Mouse (Mus musculus): ENCODE data around the gene Spef1. TPM values are rescaled to one million over a fixed set of nuclear protein-coding genes. Genes with fewer than 3 reads are reported as not detected.
A peak's percentile ranks its signal among the peaks of the same experiment; 100 is the strongest.

The Spef1 gene
- total and polyA plus RNA-seq, 2 experiments from 2014 or later: 0.97 to 5.2 TPM

GRCm38 (mm10) chr2:131209969-131210792, 23.1 kb upstream of the Spef1 start:
- no peaks in the 10 kb centered on the region for H3K9me3 ChIP-seq (replicated peaks; ENCODE audit: control insufficient read depth, low read length)
- peak overlapping the region; percentile 61 for H3K4me3 ChIP-seq (ENCODE audit: low read depth, low read length)
- peaks cover 27% of the 10 kb centered on the region for H3K36me3 ChIP-seq (replicated peaks; ENCODE audit: control insufficient read depth, insufficient read depth, low read length)
- H3K27me3 ChIP-seq (ENCODE audit: control insufficient read depth, insufficient read depth, low read length): no peaks in the 10 kb centered on the region
- TF ChIP-seq CTCF (IDR thresholded peaks at IDR 0.05; ENCODE audit: low read depth): peak; percentile 88
- peak; percentile 94 for TF ChIP-seq EP300 (IDR thresholded peaks at IDR 0.05; ENCODE audit: low read depth)
- H3K4me1 ChIP-seq (ENCODE audit: control insufficient read depth, insufficient read depth): peaks cover 37% of the 10 kb centered on the region
- ATAC-seq (ENCODE audit: insufficient read depth, low read depth) (peak; percentile 97), DNase-seq (ENCODE audit: low spot score) (peak; percentile 95)
- H3K27ac ChIP-seq (ENCODE audit: low read depth): peak overlapping the region; percentile 88
- under 1% methylated on average over 50 of the region's 50 CpGs for WGBS
- peak overlapping the region; percentile 74 for H3K9ac ChIP-seq (replicated peaks; ENCODE audit: low read depth, low read length)
- peak overlapping the region; percentile 67 for H3K4me2 ChIP-seq (ENCODE audit: low read depth, low read length)

DNA sequence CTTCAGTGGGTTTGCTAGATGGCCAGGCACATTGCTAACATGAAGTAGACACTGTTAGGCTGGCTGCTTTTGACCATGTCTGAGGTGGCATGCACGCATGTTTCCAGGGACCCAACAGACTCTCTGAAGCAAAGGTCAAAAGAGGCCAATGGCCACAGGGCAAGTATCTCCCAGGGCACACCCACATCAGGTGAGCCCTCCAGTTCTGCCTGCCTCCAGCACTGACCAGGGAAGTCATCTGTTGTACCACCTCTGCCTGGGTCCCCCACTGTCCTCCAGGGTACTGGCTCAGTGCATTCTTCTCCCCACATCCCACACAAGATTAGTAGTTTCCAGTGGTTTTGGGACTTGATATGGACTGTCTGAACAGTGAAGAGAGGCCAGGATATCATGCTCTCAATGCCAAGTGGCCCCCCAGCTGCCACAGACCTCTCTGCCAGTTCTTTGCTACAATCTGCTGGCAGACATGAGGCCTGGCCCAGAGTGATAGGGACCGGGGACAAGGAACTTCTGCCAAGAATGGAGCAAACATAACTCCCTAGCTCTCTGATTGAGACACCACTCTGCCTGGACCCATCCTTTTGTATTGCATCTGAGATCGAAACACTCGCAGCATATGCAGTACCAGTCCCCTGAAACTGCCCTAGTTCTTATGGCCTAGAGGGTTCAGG, 22.2 kb upstream of the Spef1 start:
- peaks cover 21% of the 10 kb centered on the region for H3K36me3 ChIP-seq (replicated peaks; ENCODE audit: control insufficient read depth, insufficient read depth, low read length)
- peak overlapping the region; percentile 61; the same call in 1 of the 2 replicates for H3K4me3 ChIP-seq (ENCODE audit: low read depth, low read length)
- no peaks in the 10 kb centered on the region for H3K9me3 ChIP-seq (replicated peaks; ENCODE audit: control insufficient read depth, low read length)
- H3K27ac ChIP-seq (ENCODE audit: low read depth): peak overlapping the region; percentile 88
- peak overlapping the region; percentile 67 for H3K4me2 ChIP-seq (ENCODE audit: low read depth, low read length)
- no peak for ATAC-seq (ENCODE audit: insufficient read depth, low read depth)
- H3K9ac ChIP-seq (replicated peaks; ENCODE audit: low read depth, low read length): peak overlapping the region; percentile 74; the same call in 1 of the 2 replicates
- no peak for TF ChIP-seq EP300 (IDR thresholded peaks at IDR 0.05; ENCODE audit: low read depth)
- TF ChIP-seq CTCF (IDR thresholded peaks at IDR 0.05; ENCODE audit: low read depth): no peak
- peaks cover 45% of the 10 kb centered on the region for H3K4me1 ChIP-seq (ENCODE audit: control insufficient read depth, insufficient read depth)
- 58% methylated on average over 4 of the region's 4 CpGs for WGBS
- no peak for DNase-seq (ENCODE audit: low spot score)
- H3K27me3 ChIP-seq (ENCODE audit: control insufficient read depth, insufficient read depth, low read length): no peaks in the 10 kb centered on the region

- WGBS: 95% methylated on average over 2 of the region's 2 CpGs
- H3K27ac ChIP-seq (ENCODE audit: low read depth): no peak overlapping the region
- no peak for DNase-seq (ENCODE audit: low spot score)
- H3K9ac ChIP-seq (replicated peaks; ENCODE audit: low read depth, low read length): no peak overlapping the region
- no peaks in the 10 kb centered on the region for H3K9me3 ChIP-seq (replicated peaks; ENCODE audit: control insufficient read depth, low read length)
- no peak overlapping the region for H3K4me3 ChIP-seq (ENCODE audit: low read depth, low read length)
- no peaks in the 10 kb centered on the region for H3K27me3 ChIP-seq (ENCODE audit: control insufficient read depth, insufficient read depth, low read length)
- TF ChIP-seq CTCF (IDR thresholded peaks at IDR 0.05; ENCODE audit: low read depth): no peak
- no peak for TF ChIP-seq EP300 (IDR thresholded peaks at IDR 0.05; ENCODE audit: low read depth)
- peaks cover 44% of the 10 kb centered on the region for H3K4me1 ChIP-seq (ENCODE audit: control insufficient read depth, insufficient read depth)
- peaks cover 11% of the 10 kb centered on the region for H3K36me3 ChIP-seq (replicated peaks; ENCODE audit: control insufficient read depth, insufficient read depth, low read length)
- ATAC-seq (ENCODE audit: insufficient read depth, low read depth): no peak
- no peak overlapping the region for H3K4me2 ChIP-seq (ENCODE audit: low read depth, low read length)
Observed at GRCm38 (mm10) chr2:131208356-131208755, 21.3 kb upstream of the Spef1 start.

- 79% methylated on average over 4 of the region's 4 CpGs for WGBS
- Histone ChIP-seq H3K27ac (ENCODE audit: low read depth) (no peak within 1 kb of the TSS), H3K9ac (replicated peaks; ENCODE audit: low read depth, low read length) (no peak within 1 kb of the TSS), H3K9me3 (replicated peaks; ENCODE audit: control insufficient read depth, low read length) (no peaks in the 10 kb centered on the region), H3K4me1 (ENCODE audit: control insufficient read depth, insufficient read depth) (peaks cover 29% of the 10 kb centered on the region), H3K36me3 (replicated peaks; ENCODE audit: control insufficient read depth, insufficient read depth, low read length) (no peaks in the 10 kb centered on the region), H3K4me3 (ENCODE audit: low read depth, low read length) (no peak within 1 kb of the TSS), H3K4me2 (ENCODE audit: low read depth, low read length) (no peak within 1 kb of the TSS), H3K27me3 (ENCODE audit: control insufficient read depth, insufficient read depth, low read length) (no peaks in the 10 kb centered on the region)
- DNase-seq (ENCODE audit: low spot score) (no peak), ATAC-seq (ENCODE audit: insufficient read depth, low read depth) (no peak)
- TF ChIP-seq EP300 (IDR thresholded peaks at IDR 0.05; ENCODE audit: low read depth) (no peak), CTCF (IDR thresholded peaks at IDR 0.05; ENCODE audit: low read depth) (no peak)
Observed at GRCm38 (mm10) chr2:131206778-131207177, 19.7 kb upstream of the Spef1 start, which contains the start of gene Ap5s1. TSS of gene Ap5s1 (plus strand) at chr2:131207078.

DNA sequence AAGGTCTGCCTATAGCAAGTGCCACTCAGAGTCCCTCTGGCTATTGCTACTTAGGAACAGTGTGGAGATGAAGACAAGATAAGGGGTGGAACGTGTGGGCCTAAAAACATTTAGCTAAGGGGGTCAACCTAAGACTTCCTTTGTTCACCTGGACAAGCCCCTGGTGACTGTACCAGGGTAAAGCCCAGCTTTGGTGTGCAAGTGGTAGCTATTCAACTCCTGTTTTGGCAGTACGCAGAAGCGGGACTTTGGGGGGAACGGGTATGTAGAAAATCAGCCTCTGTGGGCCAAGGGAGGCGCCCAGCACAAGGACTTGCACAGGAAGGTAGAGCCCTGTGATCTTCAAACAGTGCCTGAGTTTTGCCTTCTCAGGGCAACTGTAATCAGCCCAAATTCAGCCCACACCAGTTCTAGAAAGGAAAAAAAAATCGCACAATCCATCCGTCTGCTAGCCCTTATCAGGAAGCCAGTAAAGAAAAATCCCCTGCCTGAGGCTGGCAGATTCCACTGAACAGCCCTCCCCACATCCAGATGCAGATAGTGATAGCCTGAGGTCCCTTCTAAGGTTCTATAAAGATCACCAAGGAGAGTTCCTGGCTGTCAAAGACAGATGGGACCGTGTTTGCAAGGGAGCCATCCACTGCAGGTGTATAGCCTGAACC, 18.6 kb upstream of the Spef1 start:
- no peak for TF ChIP-seq CTCF (IDR thresholded peaks at IDR 0.05; ENCODE audit: low read depth)
- ATAC-seq (ENCODE audit: insufficient read depth, low read depth) (no peak), DNase-seq (ENCODE audit: low spot score) (no peak)
- H3K36me3 ChIP-seq (replicated peaks; ENCODE audit: control insufficient read depth, insufficient read depth, low read length): no peaks in the 10 kb centered on the region
- H3K4me1 ChIP-seq (ENCODE audit: control insufficient read depth, insufficient read depth): peaks cover 22% of the 10 kb centered on the region
- WGBS: 62% methylated on average over 8 of the region's 8 CpGs
- H3K9me3 ChIP-seq (replicated peaks; ENCODE audit: control insufficient read depth, low read length): no peaks in the 10 kb centered on the region
- H3K27me3 ChIP-seq (ENCODE audit: control insufficient read depth, insufficient read depth, low read length): no peaks in the 10 kb centered on the region
- peak overlapping the region; percentile 77; the same call in 1 of the 2 replicates for H3K27ac ChIP-seq (ENCODE audit: low read depth)
- H3K9ac ChIP-seq (replicated peaks; ENCODE audit: low read depth, low read length): no peak overlapping the region
- no peak overlapping the region for H3K4me2 ChIP-seq (ENCODE audit: low read depth, low read length)
- H3K4me3 ChIP-seq (ENCODE audit: low read depth, low read length): no peak overlapping the region
